Mouse (Mus musculus) mesoderm, embryonic 11.5 days (tissue): ENCODE data around the gene Mip.
"Not testable (repeated sequence)": the region's sequence is repeated elsewhere in the genome, so short reads cannot be mapped to it uniquely, and the experiment has no call there.

Experiments used
- DNase-seq: peaks from one replicate; pipeline ENCODE4 v3.0.0-alpha.2; 2012; ENCODE audit warnings: low read depth, low spot score

The Mip gene

DNA sequence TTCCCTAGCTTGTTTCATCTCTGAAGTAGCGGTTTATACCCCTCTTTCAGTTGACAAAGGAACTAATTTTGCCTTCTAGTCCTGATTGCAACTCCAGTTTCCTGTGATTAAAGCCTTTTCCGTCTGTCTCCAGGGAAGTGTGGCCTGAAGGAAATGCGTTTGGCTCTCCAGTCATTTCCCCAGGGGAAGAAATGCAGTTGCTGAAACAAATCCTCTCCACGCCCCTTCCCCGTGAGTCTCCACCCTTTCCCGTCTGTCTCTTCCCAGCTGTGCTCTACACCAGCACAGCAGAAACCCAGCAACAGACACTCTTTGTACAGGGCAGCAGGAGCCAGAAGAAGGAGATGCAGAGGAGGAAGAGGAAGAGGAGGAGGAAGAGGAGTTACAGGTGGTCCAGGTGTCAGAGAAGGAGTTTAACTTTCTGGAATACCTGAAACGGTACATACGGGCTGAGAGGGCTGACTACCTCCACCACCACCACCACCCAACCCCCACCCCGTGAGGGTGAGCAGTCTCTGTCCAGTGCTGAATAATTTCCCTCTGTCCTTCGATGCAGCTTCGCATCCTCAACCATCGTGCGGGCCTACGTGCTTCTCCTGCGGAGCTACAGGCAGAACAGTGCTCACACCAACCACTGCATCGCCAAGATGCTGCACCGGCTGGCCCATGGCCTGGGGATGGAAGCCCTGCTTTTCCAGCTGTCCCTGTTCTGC, 21.5 kb downstream of the Mip start:
- DNase-seq: no peak

- DNase-seq: no peak
These were observed 24.9 kb downstream of the Mip start for GRCm38 (mm10) chr10:128250565-128250964.

DNA sequence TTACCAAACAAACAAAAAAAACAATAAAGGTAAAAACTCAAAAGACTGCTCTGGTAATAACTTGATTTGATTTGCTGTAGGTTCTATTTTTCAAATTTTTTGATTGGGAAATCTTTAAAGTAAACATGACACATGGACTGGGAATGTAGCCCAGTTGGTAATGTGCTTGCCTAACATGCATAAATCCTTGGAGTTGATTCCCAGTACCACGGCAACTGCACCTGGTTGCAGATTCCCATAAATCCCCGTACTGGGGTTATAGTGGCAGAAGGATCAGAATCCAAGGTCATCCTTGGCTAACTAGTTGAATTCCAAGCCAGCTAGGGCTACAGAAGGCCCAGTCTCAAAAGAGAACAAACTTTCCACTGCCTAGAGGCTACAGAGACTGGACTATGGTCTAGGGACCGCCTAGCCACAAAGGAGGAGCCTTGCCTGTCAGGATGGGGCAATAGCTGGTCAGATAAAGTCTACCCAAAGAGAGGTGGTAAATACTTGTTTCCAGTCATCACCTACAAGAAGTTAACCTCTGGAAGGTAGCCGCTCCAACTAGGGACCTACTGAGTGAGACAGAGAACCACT, 28.1 kb downstream of the Mip start, which contains the start of gene Apon:
TSS of gene Apon (plus strand) at position 420 of the 579 bp plus-strand sequence.
- no peak for DNase-seq

- no peak for DNase-seq
These were observed 30.3 kb downstream of the Mip start for GRCm38 (mm10) chr10:128255925-128256324.

DNA sequence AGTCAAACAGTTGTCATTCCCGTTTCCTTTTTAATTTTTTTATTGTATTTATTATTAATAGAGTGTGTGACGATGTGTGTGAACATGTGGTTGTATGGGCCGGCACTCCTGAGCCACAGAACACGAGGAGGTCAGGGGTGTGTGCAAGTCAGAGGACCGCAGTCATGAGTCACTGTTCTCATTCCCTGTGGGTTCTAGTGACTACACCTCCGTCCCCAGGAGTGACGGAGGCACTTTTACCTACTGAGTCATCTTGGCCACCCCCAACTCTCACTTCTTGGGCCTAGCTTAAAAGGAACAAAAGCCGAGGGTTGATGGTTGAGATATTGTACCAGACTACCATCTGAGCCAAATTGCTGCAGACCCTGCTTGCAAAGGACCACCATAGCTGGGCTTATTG, 30.7 kb downstream of the Mip start:
- DNase-seq: no peak

GRCm38 (mm10) chr10:128258953-128259352, 33.3 kb downstream of the Mip start:
- no peak for DNase-seq

DNA sequence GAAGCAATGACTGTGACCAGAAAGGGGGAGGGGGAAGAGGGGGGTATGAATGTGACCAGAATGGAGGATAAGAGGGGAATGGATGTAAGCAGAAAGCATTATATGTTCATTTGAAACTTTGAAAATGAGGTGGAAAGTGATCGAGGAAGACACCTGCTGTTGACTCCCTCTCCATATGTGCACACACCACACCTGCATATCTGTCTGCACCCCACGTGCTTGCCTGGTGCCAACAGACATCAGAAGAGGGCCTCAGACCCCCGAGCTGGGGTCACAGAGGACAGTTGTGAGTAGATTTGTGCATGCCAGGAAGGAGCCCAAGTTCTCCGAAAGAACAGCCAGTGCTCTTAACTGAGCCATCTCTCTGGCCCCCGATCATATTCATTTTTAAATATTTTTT, 34.3 kb downstream of the Mip start:
- DNase-seq: no peak

GRCm38 (mm10) chr10:128260376-128260775, 34.7 kb downstream of the Mip start:
- DNase-seq: not testable (repeated sequence)

GRCm38 (mm10) chr10:128262300-128262699, 36.7 kb downstream of the Mip start:
- no peak for DNase-seq

GRCm38 (mm10) chr10:128263393-128264310, 38.0 kb downstream of the Mip start:
- DNase-seq: no peak

- no peak for DNase-seq
These were observed 42.7 kb downstream of the Mip start, which contains the start of gene Apof for GRCm38 (mm10) chr10:128268371-128268770. TSS of gene Apof (plus strand) at chr10:128268671.

DNA sequence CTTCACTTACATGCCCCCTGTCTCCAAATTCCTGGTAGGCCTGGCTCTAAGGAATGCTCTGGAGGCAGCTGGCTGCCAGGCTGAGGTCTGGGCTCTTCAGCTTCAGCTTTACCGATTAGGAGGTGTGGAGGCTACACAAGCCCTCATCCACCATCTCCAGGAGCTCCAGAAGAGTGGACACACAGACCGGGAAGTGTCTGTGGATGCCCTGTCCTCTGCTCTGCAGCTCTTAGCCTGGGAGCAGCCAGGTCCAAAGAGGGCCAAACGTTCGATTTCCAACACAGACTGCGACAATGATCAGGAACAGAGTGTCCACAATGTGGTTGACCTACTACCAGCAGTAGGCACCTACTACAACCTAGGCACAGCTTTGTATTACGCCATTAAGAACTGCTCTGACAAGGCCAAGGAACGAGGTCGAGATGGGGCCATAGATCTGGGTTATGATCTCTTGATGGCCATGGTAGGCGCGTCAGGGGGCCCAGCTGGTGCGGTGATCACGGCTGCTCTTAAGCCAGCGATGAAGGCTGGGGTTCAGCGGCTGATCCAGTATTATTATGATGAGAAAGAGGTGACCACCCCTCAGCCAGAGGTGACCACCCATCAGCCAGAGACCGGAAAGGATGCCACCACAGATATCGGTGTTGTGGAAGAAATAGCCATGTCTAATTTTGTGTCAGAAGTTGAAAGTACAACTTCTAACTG, 43.7 kb downstream of the Mip start:
- no peak for DNase-seq

DNA sequence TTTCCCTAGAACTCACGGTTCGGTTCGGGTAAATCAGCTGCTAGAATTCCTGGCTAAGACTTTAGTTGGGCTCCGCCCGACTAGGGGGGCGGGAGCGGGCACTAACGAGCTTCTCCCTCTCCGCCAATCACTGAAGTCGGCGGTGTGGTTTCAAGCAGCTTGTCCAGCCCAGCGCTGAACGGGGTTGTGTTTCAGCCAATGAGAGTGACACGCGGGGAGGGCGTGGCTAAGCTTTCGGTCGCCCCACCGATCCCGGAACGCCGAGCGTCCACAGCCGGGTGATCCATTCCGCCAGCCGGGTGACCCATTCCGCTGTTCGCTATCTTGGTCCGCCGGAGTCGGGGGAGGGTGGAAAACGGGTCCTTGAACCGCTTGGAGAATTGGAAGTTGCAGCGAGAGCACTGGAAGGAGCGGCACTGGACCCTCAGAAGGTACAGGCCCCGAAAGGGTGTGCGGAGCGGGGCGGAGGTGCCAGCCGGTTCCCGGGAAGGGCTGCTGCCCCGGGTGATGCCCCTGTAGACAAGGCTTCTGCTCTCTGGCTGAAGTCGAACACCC, 44.7 kb downstream of the Mip start, which contains the start of gene Stat2:
TSS of gene Stat2 (plus strand) at position 273 of the 555 bp plus-strand sequence.
- peak; percentile 98 for DNase-seq

DNA sequence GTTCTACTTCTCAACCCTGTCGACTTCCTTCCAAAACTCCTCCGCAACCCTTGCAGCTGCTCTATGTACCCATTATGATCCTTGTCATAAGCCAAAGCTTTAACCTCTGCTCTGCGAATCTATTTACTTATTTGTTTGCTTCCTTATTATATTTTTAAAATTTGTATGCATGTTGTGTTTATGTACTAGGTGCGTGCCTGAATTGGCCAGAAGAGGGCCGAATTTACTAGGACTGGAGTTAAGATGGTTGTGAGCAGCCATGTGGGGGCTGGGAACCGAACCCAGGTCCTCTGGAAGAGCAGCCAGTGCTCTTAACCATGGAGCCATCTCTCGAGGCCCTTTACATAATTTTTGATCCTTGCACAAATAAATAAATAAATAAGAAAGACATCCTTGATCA, 45.2 kb downstream of the Mip start:
- peak; percentile 4 for DNase-seq

DNA sequence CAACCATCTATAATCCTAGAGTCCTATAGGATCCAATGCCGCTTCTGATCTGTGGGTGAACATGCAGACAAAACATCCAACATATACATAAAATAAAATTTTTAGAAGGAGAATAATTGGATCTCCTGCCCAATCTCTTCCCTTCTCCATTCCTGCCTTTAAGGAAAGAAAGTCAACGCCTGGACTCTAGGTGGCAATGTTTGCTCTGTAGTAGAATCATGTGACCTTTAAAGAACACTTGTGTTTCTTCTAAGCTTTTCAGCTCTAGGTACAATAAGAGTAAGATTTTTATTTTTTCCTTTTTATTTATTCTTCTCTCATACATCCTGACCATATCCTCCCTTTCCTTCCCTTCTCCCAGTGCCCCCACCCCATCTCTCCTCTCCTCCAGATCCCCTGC, 46.2 kb downstream of the Mip start:
- no peak for DNase-seq

DNA sequence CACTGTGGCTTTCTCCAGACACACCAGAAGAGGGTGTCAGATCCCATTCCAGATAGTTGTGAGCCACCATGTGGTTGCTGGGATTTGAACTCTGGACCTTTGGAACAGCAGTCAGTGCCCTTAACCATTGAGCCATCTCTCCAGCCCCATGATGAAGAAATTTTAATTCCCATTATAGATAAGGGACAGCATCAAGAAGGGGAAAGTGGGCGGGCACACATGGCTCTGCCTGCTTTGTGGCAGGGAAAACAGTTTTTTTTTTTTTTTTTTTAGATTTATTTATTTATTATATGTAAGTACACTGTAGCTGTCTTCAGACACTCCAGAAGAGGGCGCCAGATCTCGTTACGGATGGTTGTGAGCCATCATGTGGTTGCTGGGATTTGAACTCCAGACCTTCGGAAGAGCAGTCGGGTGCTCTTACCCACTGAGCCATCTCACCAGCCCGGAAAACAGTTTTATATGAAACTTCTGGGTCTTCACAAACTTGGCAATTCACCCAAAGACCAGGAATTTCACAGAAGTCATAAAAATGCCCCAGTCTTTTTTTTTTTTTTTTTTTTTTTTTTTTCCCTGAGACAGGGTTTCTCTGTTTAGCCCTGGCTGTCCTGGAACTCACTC, 47.3 kb downstream of the Mip start:
- DNase-seq: not testable (repeated sequence)

- DNase-seq: not testable (repeated sequence)
These were observed 49.7 kb downstream of the Mip start for GRCm38 (mm10) chr10:128275374-128275773.

DNA sequence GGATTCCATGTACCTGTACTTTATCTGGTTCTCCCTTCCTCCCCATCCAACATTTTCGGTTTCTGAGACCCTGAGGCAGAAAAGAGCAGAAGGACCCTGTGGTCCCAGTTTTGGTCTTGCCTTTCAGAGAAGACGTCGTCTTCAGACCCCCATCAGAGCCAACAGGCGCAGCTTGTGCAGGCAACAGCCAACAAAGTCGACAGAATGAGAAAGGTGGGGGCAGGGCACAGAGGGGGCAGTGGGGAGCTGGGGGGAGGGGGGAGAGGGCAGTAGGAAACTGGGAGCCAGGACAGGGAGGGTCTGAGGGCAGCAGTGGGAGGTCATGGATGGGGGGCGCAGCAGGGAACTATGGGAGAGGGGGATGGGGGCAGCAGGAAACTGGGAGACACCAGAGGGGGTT, 52.5 kb downstream of the Mip start:
- no peak for DNase-seq

GRCm38 (mm10) chr10:128280943-128281342, 55.3 kb downstream of the Mip start:
- no peak for DNase-seq
